Mouse (Mus musculus): ENCODE data around the gene Sult2b1.

The Sult2b1 gene

DNA sequence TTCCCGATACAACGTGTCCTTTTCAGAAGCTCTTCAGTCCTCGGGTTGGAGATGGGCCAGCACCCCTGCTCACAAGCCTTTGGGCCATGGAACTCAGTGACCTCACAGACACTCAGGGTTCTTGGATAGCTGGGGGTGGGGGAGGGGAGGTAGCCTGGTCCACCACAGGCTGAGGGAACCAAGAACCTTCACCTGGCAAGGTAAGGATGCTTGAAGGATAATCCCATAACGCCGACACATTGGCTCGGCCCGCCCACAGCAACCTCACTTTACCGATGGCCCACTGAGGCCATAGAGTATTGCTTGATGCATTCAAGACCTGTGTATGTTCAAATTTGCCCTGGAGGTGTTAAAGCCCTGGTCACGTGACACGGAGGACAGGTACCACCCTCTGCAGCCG, 58.8 kb downstream of the Sult2b1 start, which contains the start of gene Spaca4:
Spaca4 (minus strand) TSS at position 101 of the 400 bp plus-strand sequence.
- DNase-seq (ENCODE audit: extremely low spot score, low spot score) = no peak

DNA sequence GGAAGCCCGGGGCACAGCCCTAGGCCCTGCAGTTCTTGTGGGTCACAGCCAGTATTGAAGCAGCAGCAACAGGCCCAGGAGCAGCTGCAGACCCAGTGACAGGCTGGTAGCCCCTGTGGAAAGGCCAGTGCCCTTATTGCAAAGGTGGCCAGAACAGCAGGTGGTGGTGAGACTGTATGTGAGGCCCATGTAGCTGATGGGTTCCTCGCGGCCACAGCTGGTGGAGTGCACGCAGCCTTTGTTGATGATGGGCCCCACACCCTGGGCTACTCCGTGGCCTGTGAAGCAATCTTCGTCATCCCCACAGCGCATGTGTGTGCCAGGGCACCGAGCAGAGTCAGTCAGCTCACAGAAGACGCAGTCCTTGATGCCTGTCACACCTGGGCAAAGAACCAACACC, 59.3 kb downstream of the Sult2b1 start:
- no peak for DNase-seq (ENCODE audit: extremely low spot score, low spot score)

DNA sequence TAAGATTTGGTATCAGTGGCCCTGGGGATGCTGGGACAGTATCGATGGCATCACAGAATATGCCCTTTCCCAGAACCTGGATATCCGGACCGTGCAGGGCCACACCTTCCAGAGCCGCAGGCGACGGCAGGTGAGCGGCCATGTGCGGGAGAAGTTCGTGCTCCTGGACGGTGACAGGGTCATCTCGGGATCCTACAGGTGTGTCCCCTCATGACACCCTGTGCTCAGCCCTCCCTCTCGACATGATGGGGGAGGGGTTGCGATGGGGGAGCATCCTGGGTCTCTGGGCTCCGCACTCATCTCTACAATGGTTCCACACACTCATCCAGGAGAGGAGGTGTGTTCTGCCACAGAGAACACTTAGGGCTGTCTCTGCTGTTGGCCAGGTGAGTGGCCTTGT, 60.7 kb downstream of the Sult2b1 start:
- no peak for DNase-seq (ENCODE audit: extremely low spot score, low spot score)

DNA sequence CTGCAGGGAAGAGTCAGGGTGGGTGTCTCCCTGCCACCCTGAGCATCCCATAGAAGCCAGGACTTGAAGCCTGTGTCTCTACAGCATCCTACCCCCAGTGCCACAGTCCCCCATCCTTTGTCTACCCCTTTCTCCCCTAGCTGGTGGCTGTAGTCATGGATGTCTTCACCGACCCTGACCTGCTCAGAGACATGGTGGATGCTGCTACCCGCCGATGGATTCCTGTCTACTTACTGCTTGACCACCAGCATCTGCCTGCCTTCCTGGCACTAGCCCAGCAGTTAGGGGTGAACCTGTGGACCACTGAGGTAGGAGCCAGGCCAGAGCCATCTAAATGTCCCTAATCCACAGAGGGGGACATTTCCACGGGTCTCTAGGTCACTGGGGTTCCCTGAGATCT, 61.2 kb downstream of the Sult2b1 start:
- DNase-seq (ENCODE audit: extremely low spot score, low spot score) = no peak

DNA sequence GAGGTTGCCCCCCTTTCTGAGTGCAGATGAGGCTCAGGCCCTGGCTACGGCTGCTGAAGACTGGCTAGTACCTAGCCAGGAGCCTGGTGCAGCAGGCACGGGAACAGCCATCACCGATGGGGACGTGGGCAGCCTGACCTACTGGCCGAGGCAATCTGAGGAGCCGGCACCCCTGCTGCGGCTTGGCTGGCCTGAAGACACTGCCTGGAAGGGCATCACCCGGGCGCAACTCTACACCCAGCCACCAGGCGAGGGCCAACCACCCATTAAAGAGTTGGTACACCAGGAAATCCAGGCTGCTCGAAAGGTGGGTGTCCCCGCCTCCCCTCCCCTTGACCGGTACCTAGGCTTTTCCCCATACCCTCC, 62.1 kb downstream of the Sult2b1 start:
- no peak for DNase-seq (ENCODE audit: extremely low spot score, low spot score)

DNA sequence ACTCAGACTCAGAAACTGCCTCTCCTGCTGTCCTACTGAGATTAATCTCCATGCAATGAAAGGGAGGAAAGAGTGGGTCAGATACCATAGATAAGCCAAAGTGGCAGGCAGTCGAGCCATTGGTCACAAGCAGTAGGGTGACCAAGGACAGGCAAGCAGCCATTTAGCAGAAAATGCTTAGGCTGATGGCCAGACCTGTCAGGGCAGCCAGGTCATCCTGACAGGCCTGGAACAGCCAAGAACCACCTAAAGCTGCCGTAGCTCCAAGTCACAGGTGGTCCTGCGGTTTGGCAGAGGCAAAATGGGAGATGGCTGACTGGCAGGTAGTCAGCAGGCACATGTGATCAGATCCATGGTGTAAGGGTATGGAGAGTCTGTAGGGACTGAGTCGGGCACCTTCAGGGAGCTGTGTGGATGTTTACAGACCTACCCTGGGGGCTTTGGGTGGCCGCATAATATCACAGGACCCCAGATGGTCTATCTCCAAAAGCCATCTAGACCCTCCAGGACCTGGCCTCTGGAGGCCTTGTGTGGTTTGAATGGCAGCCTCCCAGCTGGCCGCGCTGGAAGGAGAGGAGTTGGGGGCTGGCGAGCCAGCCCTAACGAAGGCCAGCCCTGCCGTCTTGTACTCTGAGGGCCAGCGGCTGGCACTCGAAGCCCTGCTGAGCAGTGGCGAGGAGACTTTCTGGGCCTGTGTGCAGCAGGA, 62.7 kb downstream of the Sult2b1 start:
- DNase-seq (ENCODE audit: extremely low spot score, low spot score) = no peak

DNA sequence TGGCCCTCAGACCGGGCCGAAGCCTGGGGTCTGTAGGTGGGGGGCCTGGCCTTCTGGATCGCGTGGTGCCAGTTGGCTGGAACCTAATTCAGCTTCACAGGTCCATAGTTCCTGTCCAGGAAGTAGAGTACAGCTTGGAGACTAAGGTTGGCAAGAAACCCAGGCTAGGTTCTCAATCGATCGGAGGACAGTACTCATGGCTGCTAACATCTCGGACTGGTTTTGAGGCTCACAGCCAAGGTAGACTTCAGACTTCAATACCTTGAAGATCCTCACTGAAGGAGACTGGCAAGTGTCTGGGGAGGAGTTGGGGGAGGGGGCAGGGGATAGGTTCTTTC, 63.3 kb downstream of the Sult2b1 start:
- no peak for DNase-seq (ENCODE audit: extremely low spot score, low spot score)

DNA sequence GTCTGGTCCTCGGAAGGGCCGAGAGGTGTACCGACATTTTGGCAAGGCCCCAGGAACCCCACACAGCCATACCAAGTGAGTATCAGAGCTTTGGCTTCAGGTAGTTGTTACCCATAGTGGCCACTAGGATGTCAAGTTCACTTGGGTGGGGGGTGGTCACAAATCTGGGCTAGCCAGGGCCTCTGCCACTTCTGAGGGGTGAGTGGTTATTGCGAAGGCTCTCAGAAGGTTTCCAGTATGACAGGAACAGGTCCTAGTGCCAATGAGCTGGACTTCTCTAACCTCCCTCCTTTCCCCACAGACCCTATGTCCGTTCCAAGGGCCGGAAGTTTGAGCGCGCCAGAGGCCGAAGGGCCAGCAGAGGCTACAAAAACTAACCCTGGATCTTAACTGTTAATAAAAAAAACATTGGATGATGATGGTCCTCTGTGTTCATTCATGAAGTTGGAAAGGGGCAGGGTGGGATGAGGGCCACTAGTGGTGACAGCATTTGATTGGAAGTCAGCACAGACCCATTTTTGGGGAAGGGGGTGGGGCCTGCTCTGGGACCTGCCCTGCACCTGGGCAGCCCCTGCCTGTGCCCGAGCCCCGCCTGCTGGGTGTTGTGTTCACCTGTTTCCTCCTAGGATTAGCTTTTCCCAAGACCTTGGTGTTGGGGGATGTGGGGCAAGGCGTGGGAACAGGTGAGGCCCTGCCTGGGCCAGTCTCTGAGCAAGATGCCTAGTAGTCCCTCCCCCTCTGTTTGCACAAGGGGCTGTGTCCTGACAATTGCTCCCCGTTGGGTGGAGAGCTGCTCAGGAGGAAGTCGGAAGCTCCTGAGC, 63.8 kb downstream of the Sult2b1 start, which contains the start of gene Fam83e:
Fam83e (plus strand) TSS at position 800 of the 821 bp plus-strand sequence.
- DNase-seq (ENCODE audit: extremely low spot score, low spot score) = no peak

DNA sequence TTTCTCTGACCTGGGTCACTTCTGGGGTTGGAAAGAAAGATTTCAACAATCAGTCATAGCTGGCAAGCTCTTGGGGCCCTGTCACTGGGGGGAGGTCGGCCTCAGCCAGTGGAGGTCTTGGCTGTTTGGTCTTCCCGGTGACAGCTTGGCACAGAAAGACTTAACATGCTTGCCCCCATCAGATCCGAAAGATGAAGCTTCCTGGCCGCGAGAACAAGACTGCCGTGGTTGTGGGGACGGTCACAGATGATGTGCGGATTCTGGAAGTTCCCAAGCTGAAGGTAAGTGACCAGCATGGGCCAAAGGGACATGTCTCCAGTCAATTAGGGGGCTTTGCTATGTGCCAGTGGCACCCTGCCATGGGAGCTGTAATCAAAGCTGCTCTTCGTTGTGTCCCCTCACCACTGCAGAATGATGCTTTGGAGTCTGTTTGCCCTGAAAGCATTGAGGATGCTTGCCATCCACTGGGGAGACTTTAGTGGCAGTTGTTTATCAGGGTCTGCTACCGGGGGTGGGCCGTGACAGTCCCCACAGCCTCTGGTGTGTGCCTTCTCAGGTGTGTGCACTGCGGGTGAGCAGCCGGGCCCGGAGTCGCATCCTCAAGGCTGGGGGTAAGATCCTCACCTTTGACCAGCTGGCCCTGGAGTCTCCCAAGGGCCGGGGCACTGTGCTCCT, 64.6 kb downstream of the Sult2b1 start:
- no peak for DNase-seq (ENCODE audit: extremely low spot score, low spot score)

DNA sequence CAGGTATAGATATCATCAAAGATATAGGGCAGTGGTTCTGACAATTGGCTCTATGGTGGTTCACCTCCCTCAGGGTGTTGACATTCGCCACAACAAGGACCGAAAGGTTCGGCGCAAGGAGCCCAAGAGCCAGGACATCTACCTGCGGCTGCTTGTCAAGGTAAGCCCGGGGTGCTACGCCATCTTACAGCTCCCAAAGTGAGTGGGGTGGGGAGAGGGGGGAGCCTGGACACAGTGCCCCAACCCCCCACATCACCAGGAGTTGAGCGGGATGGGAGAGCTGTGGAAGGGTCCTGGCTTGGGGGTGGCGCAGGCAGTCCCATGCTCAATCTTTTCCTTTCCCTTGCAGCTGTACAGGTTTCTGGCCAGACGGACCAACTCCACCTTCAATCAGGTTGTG, 65.3 kb downstream of the Sult2b1 start:
- DNase-seq (ENCODE audit: extremely low spot score, low spot score) = no peak

DNA sequence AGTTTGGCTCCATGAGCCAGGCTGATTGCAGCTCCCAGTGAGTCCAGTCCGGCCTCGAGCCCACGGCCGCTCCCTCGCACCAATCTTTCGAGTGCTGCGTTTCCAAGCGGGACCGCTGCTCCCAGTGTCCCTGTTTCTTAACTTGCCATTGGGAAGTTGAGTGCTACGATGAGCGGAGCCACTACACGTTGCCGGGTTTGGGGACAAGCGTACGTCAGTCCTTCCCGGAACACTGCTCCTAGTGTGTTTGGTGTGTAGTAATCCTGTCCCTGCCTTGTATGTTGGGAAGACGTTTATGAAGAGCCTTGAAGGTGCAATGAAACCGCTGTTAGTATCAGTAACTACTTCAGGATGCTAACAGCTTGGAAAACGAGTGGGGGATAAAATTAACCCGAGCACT, 66.1 kb downstream of the Sult2b1 start:
- no peak for DNase-seq (ENCODE audit: extremely low spot score, low spot score)

DNA sequence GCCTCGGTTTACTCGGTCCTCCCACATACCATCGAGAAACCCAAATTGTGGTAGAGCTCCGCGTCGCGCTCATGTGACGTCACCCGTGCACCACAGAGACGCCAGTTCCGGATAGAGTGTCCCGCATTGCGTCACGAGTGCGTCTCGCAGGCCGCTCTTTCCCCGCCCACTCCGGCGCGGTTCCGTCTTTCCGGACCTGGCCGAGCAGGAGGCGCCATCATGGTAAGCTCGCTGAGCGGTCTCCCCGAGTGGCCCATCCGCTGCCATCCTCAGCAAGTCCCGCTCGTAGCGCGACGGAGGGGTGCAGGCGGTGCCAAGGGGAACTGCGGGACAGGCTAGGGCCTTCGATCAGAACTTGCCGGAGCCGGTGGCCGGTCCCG, 66.6 kb downstream of the Sult2b1 start, which contains the start of gene Sphk2:
Sphk2 (minus strand) TSS at position 85 of the 380 bp plus-strand sequence.
- DNase-seq (ENCODE audit: extremely low spot score, low spot score) = peak; percentile 100

DNA sequence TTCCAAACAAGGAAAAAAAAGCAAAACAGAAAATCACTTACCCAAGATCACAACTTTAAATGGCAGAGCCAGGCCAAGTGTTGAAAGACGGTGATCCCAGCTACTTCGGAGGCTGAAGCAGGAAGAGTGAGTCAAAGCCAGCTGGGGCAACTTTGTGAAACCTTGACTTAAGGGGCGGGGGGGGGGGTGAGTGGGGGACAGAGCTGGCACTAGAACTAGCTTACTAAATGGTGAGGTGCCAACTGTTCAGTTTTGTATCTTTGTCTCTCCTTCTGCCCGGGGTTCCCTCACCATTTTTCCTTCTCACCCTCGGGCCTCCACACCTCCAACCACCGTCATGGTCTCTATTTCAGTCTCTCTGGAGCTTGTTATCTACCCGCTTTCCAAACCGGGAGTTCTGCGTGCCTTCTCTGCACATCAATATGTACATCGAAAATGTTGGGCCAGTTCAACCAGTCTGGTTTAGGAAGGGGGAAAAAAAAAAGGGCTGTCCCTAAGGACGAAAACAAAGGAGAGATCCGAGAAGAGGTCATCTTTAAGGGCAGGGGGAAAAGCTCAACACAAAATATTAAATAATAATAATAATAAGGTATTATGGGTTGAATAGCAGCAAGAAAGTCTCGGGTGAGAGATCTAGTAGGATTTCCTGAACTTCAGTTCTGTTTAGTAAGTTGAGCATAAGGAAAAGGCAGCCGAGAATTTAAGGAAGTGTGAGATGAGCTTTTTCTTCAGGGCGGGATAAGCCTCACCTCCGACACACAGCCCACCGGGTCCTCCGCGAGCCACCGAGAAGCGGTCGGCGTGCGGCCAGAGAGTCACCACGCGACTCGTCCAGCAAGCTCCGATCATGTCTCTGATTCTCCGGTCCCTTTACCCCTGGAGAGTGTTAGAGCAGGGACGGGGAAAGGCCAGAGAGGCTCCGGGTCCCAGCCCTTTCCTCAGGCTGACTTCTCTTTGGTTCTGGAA, 67.2 kb downstream of the Sult2b1 start:
- DNase-seq (ENCODE audit: extremely low spot score, low spot score) = no peak

DNA sequence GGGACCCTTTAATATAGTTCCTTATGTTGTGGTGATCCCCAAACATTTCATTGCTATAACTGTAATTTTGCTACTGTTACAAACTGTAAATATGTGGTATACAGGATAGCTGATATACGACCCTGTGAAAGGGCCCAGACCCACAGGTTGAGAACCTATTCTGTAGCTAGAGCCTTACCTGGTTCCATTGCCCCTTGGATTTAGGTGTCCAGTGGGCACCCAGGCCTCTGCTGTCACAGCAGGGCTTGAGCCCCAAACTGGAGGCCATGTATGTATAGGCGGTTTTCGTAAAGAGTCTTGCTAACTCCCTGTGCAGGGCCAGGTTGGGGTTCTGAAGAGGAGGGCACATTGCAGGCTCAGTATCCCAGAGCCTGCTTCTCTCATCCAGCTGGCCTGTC, 68.0 kb downstream of the Sult2b1 start:
- no peak for DNase-seq (ENCODE audit: extremely low spot score, low spot score)

DNA sequence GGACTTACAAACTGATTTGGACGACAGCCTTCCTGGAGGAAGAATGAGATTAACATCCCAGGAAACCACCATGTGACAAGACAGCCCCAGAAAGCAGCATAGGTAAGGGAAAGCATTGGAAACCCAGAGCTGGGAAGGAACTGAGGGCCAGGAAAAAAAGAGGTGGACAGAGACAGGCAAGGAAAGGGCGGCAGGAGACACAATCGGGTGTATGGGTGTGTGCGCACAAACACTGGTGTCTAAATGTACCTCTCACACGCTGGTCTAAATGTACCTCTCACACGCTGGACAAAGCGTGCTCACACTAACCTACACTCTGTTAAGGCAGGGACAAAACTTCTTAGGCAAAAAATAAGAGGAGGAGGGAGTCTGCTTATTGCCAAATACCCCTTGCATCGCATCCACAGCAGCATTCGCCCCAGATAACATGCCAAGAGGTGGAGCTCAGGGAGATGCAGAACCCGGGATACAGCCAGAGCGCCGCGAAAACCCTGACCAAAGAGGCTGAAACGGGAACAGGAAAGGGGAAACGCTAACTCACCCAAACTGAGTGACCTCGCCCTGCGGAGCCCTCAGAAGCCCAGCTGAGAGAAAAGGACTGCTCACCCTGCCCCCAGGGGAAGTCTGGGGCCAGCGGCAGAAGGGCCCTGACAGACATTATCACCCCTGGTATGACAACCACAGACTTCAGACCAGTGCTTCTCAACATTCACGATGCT, 68.6 kb downstream of the Sult2b1 start:
- DNase-seq (ENCODE audit: extremely low spot score, low spot score) = no peak

DNA sequence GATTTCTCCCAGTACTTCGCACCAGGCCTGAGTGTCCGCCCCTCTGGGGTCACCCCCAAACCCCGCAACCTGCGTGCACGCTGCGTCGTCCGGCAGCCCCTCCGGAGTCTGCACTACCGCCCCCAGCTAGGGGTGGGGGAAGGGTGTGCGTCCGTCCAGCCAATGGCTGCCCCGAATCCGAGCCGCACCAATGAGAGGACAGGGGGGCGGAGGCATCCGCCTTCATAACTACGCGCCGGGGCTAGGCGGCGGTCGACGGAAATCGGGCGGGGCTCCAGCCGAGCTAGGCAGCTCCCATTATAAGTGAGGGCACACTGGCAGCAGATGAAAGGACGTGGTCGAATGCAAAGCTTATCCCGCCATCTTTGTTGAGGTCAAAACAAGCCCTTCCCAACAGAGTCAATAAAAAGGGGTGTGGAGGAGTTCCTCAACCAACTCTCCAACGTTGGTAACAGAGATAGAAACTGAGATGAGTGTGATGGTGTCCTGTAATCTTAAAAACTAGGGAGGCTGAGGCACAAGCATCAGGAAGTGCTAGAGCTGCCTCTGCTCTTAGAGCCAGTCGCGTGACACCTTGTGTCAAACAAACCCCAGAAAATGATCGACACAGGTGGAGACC, 69.3 kb downstream of the Sult2b1 start, which contains the start of gene Rpl18:
Rpl18 (plus strand) TSS at position 368 of the 619 bp plus-strand sequence.
- peak; percentile 92 for DNase-seq (ENCODE audit: extremely low spot score, low spot score)

DNA sequence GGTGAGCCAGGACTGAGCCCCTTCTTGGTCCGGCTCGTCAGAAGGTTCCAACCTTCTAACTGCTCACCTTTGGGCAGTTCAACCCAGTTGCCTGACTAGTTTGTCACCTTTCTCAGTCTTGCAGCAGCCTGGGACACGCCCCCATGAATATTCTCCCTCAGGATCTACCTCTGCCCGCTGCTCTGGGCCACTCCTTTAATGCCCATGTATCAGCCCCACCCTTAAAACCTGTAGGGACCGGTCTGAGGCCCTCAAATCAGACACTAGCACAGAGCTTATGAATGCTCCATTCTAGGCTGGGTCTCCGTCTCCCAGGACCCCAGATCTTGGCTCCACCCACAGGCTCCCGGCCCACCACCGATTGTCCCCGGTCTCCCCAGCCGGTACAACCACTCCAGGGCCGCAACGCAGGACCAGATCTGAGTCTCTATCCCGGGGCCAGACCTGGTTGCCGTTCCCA, 69.8 kb downstream of the Sult2b1 start:
- DNase-seq (ENCODE audit: extremely low spot score, low spot score) = no peak

DNA sequence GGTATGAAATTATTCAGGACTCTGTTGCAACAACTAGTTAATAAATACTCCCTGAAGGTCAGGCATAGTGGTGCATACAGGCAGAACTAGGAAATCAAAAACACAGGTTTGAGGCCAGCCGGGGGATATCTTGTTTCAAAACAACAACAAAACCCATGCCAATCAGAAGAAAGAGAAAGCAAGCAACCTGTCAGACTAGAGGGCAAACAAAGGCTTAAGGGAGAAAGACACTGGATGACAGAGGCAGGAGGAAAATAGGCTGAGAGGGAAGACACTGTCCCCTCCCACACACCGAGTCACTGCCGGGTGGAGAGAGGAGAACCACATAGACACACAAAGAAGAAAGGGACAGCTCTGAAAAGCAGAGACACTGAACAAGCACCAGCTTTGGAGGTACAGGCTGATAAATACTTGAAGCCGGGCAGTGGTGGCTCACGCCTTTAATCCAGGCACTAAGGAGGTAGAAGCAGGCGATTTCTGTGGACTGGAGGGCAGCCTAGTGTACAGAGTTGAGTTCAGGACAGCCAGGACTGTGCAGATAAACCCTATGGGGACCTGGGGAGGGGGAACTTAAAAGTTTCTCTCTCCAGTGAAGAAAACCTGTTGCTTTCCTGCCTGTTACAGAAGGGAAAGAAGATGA, 70.5 kb downstream of the Sult2b1 start:
- no peak for DNase-seq (ENCODE audit: extremely low spot score, low spot score)

DNA sequence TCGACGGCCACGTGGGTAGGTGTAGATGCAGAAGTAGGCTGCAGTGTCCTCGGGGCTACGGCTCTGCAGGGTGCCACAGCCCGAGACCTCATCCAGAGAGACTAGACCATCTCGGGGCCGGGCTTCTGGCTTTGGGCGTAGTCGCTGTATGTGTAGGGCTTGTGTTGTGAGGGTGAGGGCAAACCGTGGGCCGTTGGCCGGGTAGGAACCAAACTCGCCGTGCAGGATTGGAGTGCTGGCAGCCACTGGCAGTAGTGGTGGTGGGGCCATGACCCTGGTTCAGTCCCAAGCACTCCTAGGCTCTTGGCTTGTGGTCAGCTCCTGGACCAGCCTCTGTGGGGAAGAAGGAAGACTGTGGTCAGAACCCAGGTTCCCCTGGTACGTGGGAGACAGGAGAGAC, 71.1 kb downstream of the Sult2b1 start:
- no peak for DNase-seq (ENCODE audit: extremely low spot score, low spot score)
